ENCODE assay signal across 8 mouse cellular contexts in genomic region chr2:27442708-27443449, GRCm38 (mm10). TPM values are rescaled to one million over a fixed set of nuclear protein-coding genes. Genes with fewer than 3 reads are reported as not detected.
A peak's percentile ranks its signal among the peaks of the same experiment; 100 is the strongest.
DNase-seq lines count a peak whose midpoint lies in the region; ATAC-seq and TF ChIP-seq lines count a peak whose summit lies in the region.

No protein-coding gene starts in this region.

- TF ChIP-seq POLR2A in thymus, adult 2 months (IDR thresholded peaks at IDR 0.05; ENCODE audit: control insufficient read depth, extremely low read depth, insufficient read depth, low read length, poor library complexity), result no peak
- TF ChIP-seq POLR2A in limb, embryonic 14.5 days (IDR thresholded peaks at IDR 0.05; ENCODE audit: borderline replicate concordance, extremely low read depth, insufficient read depth, insufficient read length), result no peak
- 0 out of 2 replicates have a peak, but pooled peaks have one; percentile 7 for TF ChIP-seq POLR2A in small intestine, adult 2 months (IDR thresholded peaks at IDR 0.05; ENCODE audit: low read depth, low read length)

- H3K9me3 ChIP-seq in limb, embryonic 14.5 days (ENCODE audit: control insufficient read depth, low read length), result no peaks in the 10 kb centered on the region

- H3K27ac ChIP-seq in thymus, adult 2 months (ENCODE audit: control insufficient read depth, insufficient read depth, low read length), result no peak overlapping the region
- H3K27ac ChIP-seq in limb, embryonic 14.5 days (replicated peaks; ENCODE audit: low read depth, low read length), result 0 out of 2 replicates have a peak overlapping the region, but pooled peaks have one; percentile 26
- H3K27ac ChIP-seq in small intestine, adult 2 months (ENCODE audit: insufficient read depth, low read depth, low read length), result no peak overlapping the region

- peaks cover 24% of the 10 kb centered on the region for H3K4me1 ChIP-seq in thymus, adult 2 months (replicated peaks; ENCODE audit: control insufficient read depth, insufficient read depth, low read length)
- H3K4me1 ChIP-seq in limb, embryonic 14.5 days (ENCODE audit: control insufficient read depth, insufficient read depth, low read length), result 0 out of 2 replicates have a peak, but pooled peaks cover 5% of the 10 kb centered on the region
- peaks cover 8% of the 10 kb centered on the region; the same call in 1 of the 2 replicates for H3K4me1 ChIP-seq in small intestine, adult 2 months (ENCODE audit: control insufficient read depth, insufficient read depth, insufficient read length, low read length)

- H3K9ac ChIP-seq in limb, embryonic 14.5 days (ENCODE audit: low read depth, low read length, severe bottlenecking), result peak overlapping the region; percentile 73

- H3K4me3 ChIP-seq in thymus, adult 2 months (ENCODE audit: control insufficient read depth, insufficient read depth, low read length), result peak overlapping the region; percentile 51
- H3K4me3 ChIP-seq in limb, embryonic 14.5 days (replicated peaks; ENCODE audit: low read length), result peak overlapping the region; percentile 68
- H3K4me3 ChIP-seq in small intestine, adult 2 months (ENCODE audit: low read depth, low read length), result peak overlapping the region; percentile 63

- no peak for TF ChIP-seq CTCF in thymus, adult 2 months (IDR thresholded peaks at IDR 0.05; ENCODE audit: borderline replicate concordance, control insufficient read depth, extremely low read depth, insufficient read depth, low read length, poor library complexity)
- TF ChIP-seq CTCF in small intestine, adult 2 months (IDR thresholded peaks at IDR 0.05; ENCODE audit: extremely low read depth, insufficient read length, insufficient replicate concordance, low read depth, low read length), result no peak

- DNase-seq in cerebellum, adult 9-10 months, result peak; percentile 41
- DNase-seq in cerebellum, postnatal 14 days, result no peak
- DNase-seq in thymus, adult 2 months, result no peak
- DNase-seq in thymus, postnatal 25 days, result no peak
- DNase-seq in limb, embryonic 14.5 days (ENCODE audit: low spot score), result no peak
- DNase-seq in right cerebral cortex, postnatal 25 days, result no peak
- no peak for DNase-seq in testis, postnatal 14 days (ENCODE audit: low spot score)

- peak overlapping the region; percentile 75 for H3K4me2 ChIP-seq in limb, embryonic 14.5 days (replicated peaks; ENCODE audit: low read depth, low read length, severe bottlenecking)

- ATAC-seq in limb, embryonic 14.5 days (ENCODE audit: low FRiP score, low read depth), result peak; percentile 8; the same call in 1 of the 2 replicates

- H3K36me3 ChIP-seq in thymus, adult 2 months (ENCODE audit: control insufficient read depth, insufficient read depth, low read length), result peaks cover 12% of the 10 kb centered on the region
- H3K36me3 ChIP-seq in limb, embryonic 14.5 days (ENCODE audit: control insufficient read depth, insufficient read depth, low read length), result peaks cover 36% of the 10 kb centered on the region
- H3K36me3 ChIP-seq in small intestine, adult 2 months (ENCODE audit: control insufficient read depth, insufficient read depth, low read length), result peaks cover 11% of the 10 kb centered on the region; the same call in 1 of the 2 replicates

- H3K27me3 ChIP-seq in thymus, adult 2 months (ENCODE audit: control insufficient read depth, insufficient read depth, low read length), result no peaks in the 10 kb centered on the region
- no peaks in the 10 kb centered on the region for H3K27me3 ChIP-seq in limb, embryonic 14.5 days (ENCODE audit: control insufficient read depth, insufficient read depth, low read length)
- H3K27me3 ChIP-seq in small intestine, adult 2 months (ENCODE audit: control insufficient read depth, insufficient read depth, low read length), result no peaks in the 10 kb centered on the region

- 63% methylated on average over 20 of the region's 20 CpGs for WGBS in thymus, adult 2 months
- 36% methylated on average over 19 of the region's 20 CpGs for WGBS in limb, embryonic 14.5 days
- WGBS in small intestine, adult 2 months, result 32% methylated on average over 20 of the region's 20 CpGs

RNA-seq across cellular contexts. Expression of gene Brd3os, which starts 0.8 kb away (rescaled TPM):
- polyA plus RNA-seq in thymus, adult 2 months (2012; rRNA removed), result 1.9 and 2.0 TPM in 2 replicates
- polyA plus RNA-seq in limb, embryonic 14.5 days (2012; rRNA removed), result 12.5 and 13.0 TPM in 2 replicates
- 9.9 and 13.7 TPM in 2 replicates for polyA plus RNA-seq in limb, embryonic 14.5 days (2014; fragmentation: Nextera tagmentation; extraction: Ambion mirVana)
- polyA plus RNA-seq in small intestine, adult 2 months (2012; rRNA removed), result 0.81 and 1.4 TPM in 2 replicates

RNA-seq across cellular contexts. Expression of gene Vav2, which starts 16.0 kb away (rescaled TPM):
- 48.0 and 50.4 TPM in 2 replicates for polyA plus RNA-seq in thymus, adult 2 months (2012; rRNA removed)
- polyA plus RNA-seq in limb, embryonic 14.5 days (2012; rRNA removed), result 19.6 and 23.8 TPM in 2 replicates
- 5.9 and 6.2 TPM in 2 replicates for polyA plus RNA-seq in limb, embryonic 14.5 days (2014; fragmentation: Nextera tagmentation; extraction: Ambion mirVana)
- polyA plus RNA-seq in small intestine, adult 2 months (2012; rRNA removed), result 21.8 and 59.5 TPM in 2 replicates
